Mouse (Mus musculus) yolk sac, embryonic 10.5 days (tissue): ENCODE measurements around the gene Tanc2.

Source experiments
- DNase-seq: peaks from one replicate; pipeline ENCODE4 v3.0.0-alpha.2; 2017; ENCODE audit warnings: low spot score

Tanc2 gene

GRCm38 (mm10) chr11:105922769-105923663, 333.2 kb downstream of the Tanc2 start:
- DNase-seq, result no peak

GRCm38 (mm10) chr11:105927065-105928030, 337.6 kb downstream of the Tanc2 start:
- peak; percentile 55 for DNase-seq

GRCm38 (mm10) chr11:105928171-105928570, 338.4 kb downstream of the Tanc2 start:
- DNase-seq, result no peak

GRCm38 (mm10) chr11:105931380-105931779, 341.6 kb downstream of the Tanc2 start:
- DNase-seq, result no peak

- no peak for DNase-seq
Measured at GRCm38 (mm10) chr11:105933746-105934145, 344.0 kb downstream of the Tanc2 start.

GRCm38 (mm10) chr11:105934303-105934711, 344.5 kb downstream of the Tanc2 start:
- DNase-seq, result no peak

GRCm38 (mm10) chr11:105934816-105935215, 345.0 kb downstream of the Tanc2 start:
- DNase-seq, result no peak

- DNase-seq, result no peak
Measured at GRCm38 (mm10) chr11:105935496-105935895, 345.7 kb downstream of the Tanc2 start.

- DNase-seq, result no peak
Measured at GRCm38 (mm10) chr11:105936200-105936599, 346.4 kb downstream of the Tanc2 start.

- no peak for DNase-seq
Measured at GRCm38 (mm10) chr11:105936974-105937373, 347.2 kb downstream of the Tanc2 start.

- DNase-seq, result no peak
Measured at GRCm38 (mm10) chr11:105938771-105939170, 349.0 kb downstream of the Tanc2 start.

GRCm38 (mm10) chr11:105941973-105942372, 352.2 kb downstream of the Tanc2 start:
- no peak for DNase-seq

GRCm38 (mm10) chr11:105943133-105944102, 353.6 kb downstream of the Tanc2 start:
- peak; percentile 49 for DNase-seq

- peak; percentile 81 for DNase-seq
Measured at GRCm38 (mm10) chr11:105944126-105944621, 354.4 kb downstream of the Tanc2 start.

GRCm38 (mm10) chr11:105944770-105945672, 355.2 kb downstream of the Tanc2 start:
- DNase-seq, result no peak

GRCm38 (mm10) chr11:105946694-105947154, 356.9 kb downstream of the Tanc2 start:
- no peak for DNase-seq

GRCm38 (mm10) chr11:105948255-105948654, 358.5 kb downstream of the Tanc2 start:
- no peak for DNase-seq

GRCm38 (mm10) chr11:105950519-105950918, 360.7 kb downstream of the Tanc2 start:
- DNase-seq, result peak; percentile 84

GRCm38 (mm10) chr11:105951601-105952044, 361.8 kb downstream of the Tanc2 start:
- DNase-seq, result peak; percentile 69

- no peak for DNase-seq
Measured at GRCm38 (mm10) chr11:105952111-105952510, 362.3 kb downstream of the Tanc2 start.
